Mouse (Mus musculus): ENCODE measurements at regions not wholly inside any gene's neighbourhood (a gene's known extent, or its start where the extent isn't known, plus 50 kb on each side); places are given as distances from the start of the nearest gene placed in this dataset.
"Not testable (repeated sequence)": the region's sequence is repeated elsewhere in the genome, so short reads cannot be mapped to it uniquely, and the experiment has no call there.

- ATAC-seq (ENCODE audit: low read depth) = no peak
Measured at GRCm38 (mm10) chr14:37440874-37441273, 305.8 kb upstream of the Ghitm start.

DNA sequence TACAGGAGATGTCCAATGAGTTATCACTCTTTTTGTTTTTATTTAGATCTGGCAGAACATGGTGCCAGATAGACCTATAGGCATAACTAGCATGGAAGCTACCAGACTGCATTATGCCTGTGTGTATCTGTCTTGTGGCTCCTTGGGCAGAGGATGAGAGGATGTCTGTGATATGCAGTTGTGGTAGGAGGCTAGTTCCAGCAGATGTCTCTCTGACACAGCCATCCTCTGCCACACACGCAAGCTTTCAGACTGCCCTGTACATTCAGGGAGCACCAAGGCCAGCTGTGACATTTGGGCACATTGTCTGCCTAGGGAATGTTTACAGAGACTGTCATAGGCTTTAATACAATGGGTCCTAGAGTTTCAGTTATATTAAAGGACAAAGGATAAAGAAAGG, 295.6 kb upstream of the Ghitm start:
- H3K4me3 ChIP-seq (ENCODE audit: low read depth, low read length) = no peak overlapping the region
- no peaks in the 10 kb centered on the region for H3K4me1 ChIP-seq (ENCODE audit: control insufficient read depth, insufficient read depth, low read length)
- ATAC-seq (ENCODE audit: low read depth) (no peak), DNase-seq (ENCODE audit: low spot score) (no peak)
- H3K4me2 ChIP-seq (ENCODE audit: low read depth, low read length) = no peak overlapping the region
- no peak overlapping the region for H3K9ac ChIP-seq (ENCODE audit: low read depth, low read length)
- no peaks in the 10 kb centered on the region for H3K27me3 ChIP-seq (replicated peaks; ENCODE audit: control insufficient read depth, insufficient read depth, low read length)
- H3K9me3 ChIP-seq (ENCODE audit: control insufficient read depth, low read length) = no peaks in the 10 kb centered on the region
- H3K36me3 ChIP-seq (ENCODE audit: control insufficient read depth, insufficient read depth, low read length) = no peaks in the 10 kb centered on the region
- 69% methylated on average over 1 of the region's 1 CpGs for WGBS
- H3K27ac ChIP-seq (replicated peaks; ENCODE audit: low read depth, low read length) = no peak overlapping the region

More at GRCm38 (mm10) chr14:37440874-37441273, 305.8 kb upstream of the Ghitm start:
- Histone ChIP-seq H3K4me2 (ENCODE audit: low read depth, low read length) (no peak overlapping the region), H3K4me1 (ENCODE audit: control insufficient read depth, insufficient read depth, low read length) (no peaks in the 10 kb centered on the region), H3K36me3 (ENCODE audit: control insufficient read depth, insufficient read depth, low read length) (no peaks in the 10 kb centered on the region), H3K9ac (ENCODE audit: low read depth, low read length) (no peak overlapping the region), H3K27me3 (replicated peaks; ENCODE audit: control insufficient read depth, insufficient read depth, low read length) (no peaks in the 10 kb centered on the region), H3K9me3 (ENCODE audit: control insufficient read depth, low read length) (no peaks in the 10 kb centered on the region), H3K27ac (replicated peaks; ENCODE audit: low read depth, low read length) (no peak overlapping the region), H3K4me3 (ENCODE audit: low read depth, low read length) (no peak overlapping the region)
- no peak for DNase-seq (ENCODE audit: low spot score)
- 83% methylated on average over 2 of the region's 2 CpGs for WGBS

DNA sequence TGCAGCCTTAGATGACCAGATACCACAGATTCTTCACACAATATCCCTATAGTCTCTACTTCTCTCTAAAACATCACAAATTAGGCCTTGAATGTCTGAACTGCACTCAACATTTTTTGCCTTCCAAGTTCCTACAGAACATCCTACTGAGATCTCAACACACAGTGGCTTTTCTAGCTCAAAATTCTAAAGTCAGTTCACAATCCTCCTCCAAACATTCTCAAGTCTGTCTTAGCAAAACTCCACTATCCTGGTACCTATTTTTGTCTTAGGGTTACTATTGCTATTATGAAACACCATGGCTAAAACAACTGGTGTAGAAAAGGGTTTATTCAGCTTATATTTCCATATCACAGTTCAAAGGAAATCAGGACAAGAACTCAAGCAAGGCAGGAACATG, 290.4 kb upstream of the Ghitm start:
- DNase-seq (ENCODE audit: low spot score) (no peak), ATAC-seq (ENCODE audit: low read depth) (no peak)
- H3K4me1 ChIP-seq (ENCODE audit: control insufficient read depth, insufficient read depth, low read length) = no peaks in the 10 kb centered on the region

GRCm38 (mm10) chr14:37421566-37421965, 286.5 kb upstream of the Ghitm start:
- 54% methylated on average over 2 of the region's 2 CpGs for WGBS
- no peaks in the 10 kb centered on the region for H3K36me3 ChIP-seq (ENCODE audit: control insufficient read depth, insufficient read depth, low read length)
- ATAC-seq (ENCODE audit: low read depth) (no peak), DNase-seq (ENCODE audit: low spot score) (no peak)
- no peaks in the 10 kb centered on the region for H3K27me3 ChIP-seq (replicated peaks; ENCODE audit: control insufficient read depth, insufficient read depth, low read length)
- no peak overlapping the region for H3K9ac ChIP-seq (ENCODE audit: low read depth, low read length)
- H3K9me3 ChIP-seq (ENCODE audit: control insufficient read depth, low read length) = no peaks in the 10 kb centered on the region
- H3K27ac ChIP-seq (replicated peaks; ENCODE audit: low read depth, low read length) = no peak overlapping the region
- no peak overlapping the region for H3K4me2 ChIP-seq (ENCODE audit: low read depth, low read length)
- no peaks in the 10 kb centered on the region for H3K4me1 ChIP-seq (ENCODE audit: control insufficient read depth, insufficient read depth, low read length)
- H3K4me3 ChIP-seq (ENCODE audit: low read depth, low read length) = no peak overlapping the region

More for the DNA sequence above, 290.4 kb upstream of the Ghitm start:
- H3K4me2 ChIP-seq (ENCODE audit: low read depth, low read length) = no peak overlapping the region
- no peaks in the 10 kb centered on the region for H3K27me3 ChIP-seq (replicated peaks; ENCODE audit: control insufficient read depth, insufficient read depth, low read length)
- no peaks in the 10 kb centered on the region for H3K9me3 ChIP-seq (ENCODE audit: control insufficient read depth, low read length)
- no peaks in the 10 kb centered on the region for H3K36me3 ChIP-seq (ENCODE audit: control insufficient read depth, insufficient read depth, low read length)
- H3K27ac ChIP-seq (replicated peaks; ENCODE audit: low read depth, low read length) = no peak overlapping the region
- no peak overlapping the region for H3K9ac ChIP-seq (ENCODE audit: low read depth, low read length)
- H3K4me3 ChIP-seq (ENCODE audit: low read depth, low read length) = no peak overlapping the region

- 37% methylated on average over 1 of the region's 1 CpGs for WGBS
- not testable (repeated sequence) for H3K27ac ChIP-seq (replicated peaks; ENCODE audit: low read depth, low read length); H3K4me3 ChIP-seq (ENCODE audit: low read depth, low read length); H3K36me3 ChIP-seq (ENCODE audit: control insufficient read depth, insufficient read depth, low read length); H3K9me3 ChIP-seq (ENCODE audit: control insufficient read depth, low read length); DNase-seq (ENCODE audit: low spot score); H3K4me2 ChIP-seq (ENCODE audit: low read depth, low read length); H3K4me1 ChIP-seq (ENCODE audit: control insufficient read depth, insufficient read depth, low read length); ATAC-seq (ENCODE audit: low read depth); H3K9ac ChIP-seq (ENCODE audit: low read depth, low read length); H3K27me3 ChIP-seq (replicated peaks; ENCODE audit: control insufficient read depth, insufficient read depth, low read length)
Measured at GRCm38 (mm10) chr14:37412583-37412982, 277.5 kb upstream of the Ghitm start.

GRCm38 (mm10) chr14:37371972-37372371, 236.9 kb upstream of the Ghitm start:
- ATAC-seq (ENCODE audit: low read depth) (no peak), DNase-seq (ENCODE audit: low spot score) (no peak)
- no peaks in the 10 kb centered on the region for H3K4me1 ChIP-seq (ENCODE audit: control insufficient read depth, insufficient read depth, low read length)
- H3K9me3 ChIP-seq (ENCODE audit: control insufficient read depth, low read length) = no peaks in the 10 kb centered on the region
- no peaks in the 10 kb centered on the region for H3K36me3 ChIP-seq (ENCODE audit: control insufficient read depth, insufficient read depth, low read length)
- H3K4me3 ChIP-seq (ENCODE audit: low read depth, low read length) = no peak overlapping the region
- no peak overlapping the region for H3K4me2 ChIP-seq (ENCODE audit: low read depth, low read length)
- H3K9ac ChIP-seq (ENCODE audit: low read depth, low read length) = no peak overlapping the region
- no peaks in the 10 kb centered on the region for H3K27me3 ChIP-seq (replicated peaks; ENCODE audit: control insufficient read depth, insufficient read depth, low read length)
- no peak overlapping the region for H3K27ac ChIP-seq (replicated peaks; ENCODE audit: low read depth, low read length)
- WGBS = 88% methylated on average over 1 of the region's 1 CpGs

GRCm38 (mm10) chr14:37361896-37362295, 226.8 kb upstream of the Ghitm start:
- Histone ChIP-seq H3K4me2 (ENCODE audit: low read depth, low read length) (no peak overlapping the region), H3K4me3 (ENCODE audit: low read depth, low read length) (no peak overlapping the region), H3K9ac (ENCODE audit: low read depth, low read length) (no peak overlapping the region), H3K27ac (replicated peaks; ENCODE audit: low read depth, low read length) (no peak overlapping the region), H3K27me3 (replicated peaks; ENCODE audit: control insufficient read depth, insufficient read depth, low read length) (no peaks in the 10 kb centered on the region), H3K9me3 (ENCODE audit: control insufficient read depth, low read length) (no peaks in the 10 kb centered on the region), H3K4me1 (ENCODE audit: control insufficient read depth, insufficient read depth, low read length) (no peaks in the 10 kb centered on the region), H3K36me3 (ENCODE audit: control insufficient read depth, insufficient read depth, low read length) (no peaks in the 10 kb centered on the region)
- no peak for DNase-seq (ENCODE audit: low spot score)
- no peak for ATAC-seq (ENCODE audit: low read depth)
- WGBS = 58% methylated on average over 3 of the region's 3 CpGs

- H3K27me3 ChIP-seq (replicated peaks; ENCODE audit: control insufficient read depth, insufficient read depth, low read length) = no peaks in the 10 kb centered on the region
- DNase-seq (ENCODE audit: low spot score) (peak; percentile 76), ATAC-seq (ENCODE audit: low read depth) (peak; percentile 86)
- H3K4me2 ChIP-seq (ENCODE audit: low read depth, low read length) = no peak overlapping the region
- no peaks in the 10 kb centered on the region for H3K9me3 ChIP-seq (ENCODE audit: control insufficient read depth, low read length)
- no peak overlapping the region for H3K4me3 ChIP-seq (ENCODE audit: low read depth, low read length)
- H3K36me3 ChIP-seq (ENCODE audit: control insufficient read depth, insufficient read depth, low read length) = no peaks in the 10 kb centered on the region
- H3K9ac ChIP-seq (ENCODE audit: low read depth, low read length) = no peak overlapping the region
- WGBS = 16% methylated on average over 9 of the region's 9 CpGs
- H3K27ac ChIP-seq (replicated peaks; ENCODE audit: low read depth, low read length) = no peak overlapping the region
- no peaks in the 10 kb centered on the region for H3K4me1 ChIP-seq (ENCODE audit: control insufficient read depth, insufficient read depth, low read length)
Measured at GRCm38 (mm10) chr14:37355968-37356704, 221.1 kb upstream of the Ghitm start.

DNA sequence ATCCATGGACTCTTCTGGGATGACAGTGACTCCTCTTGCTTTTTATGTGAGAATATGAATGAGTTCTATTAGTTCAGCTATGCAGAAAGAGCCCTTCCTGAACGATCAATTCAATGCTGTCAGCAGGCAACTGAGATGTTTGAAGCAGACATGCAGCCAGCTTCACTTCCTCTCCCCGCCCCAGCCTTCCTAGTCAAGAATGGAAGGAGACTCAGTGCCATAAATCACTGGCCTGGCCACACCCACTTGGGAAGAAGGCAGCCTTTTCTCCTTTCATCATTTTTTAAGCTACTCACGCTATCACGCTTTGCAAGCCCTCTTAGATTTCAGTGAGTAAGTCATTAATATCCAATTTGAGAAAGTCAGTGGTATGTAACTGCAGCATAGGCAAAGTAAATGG, 188.3 kb upstream of the Ghitm start:
- no peaks in the 10 kb centered on the region for H3K27me3 ChIP-seq (replicated peaks; ENCODE audit: control insufficient read depth, insufficient read depth, low read length)
- no peaks in the 10 kb centered on the region for H3K4me1 ChIP-seq (ENCODE audit: control insufficient read depth, insufficient read depth, low read length)
- DNase-seq (ENCODE audit: low spot score) (no peak), ATAC-seq (ENCODE audit: low read depth) (no peak)
- H3K36me3 ChIP-seq (ENCODE audit: control insufficient read depth, insufficient read depth, low read length) = no peaks in the 10 kb centered on the region
- H3K9ac ChIP-seq (ENCODE audit: low read depth, low read length) = no peak overlapping the region
- no peak overlapping the region for H3K27ac ChIP-seq (replicated peaks; ENCODE audit: low read depth, low read length)
- no peak overlapping the region for H3K4me3 ChIP-seq (ENCODE audit: low read depth, low read length)
- WGBS = 67% methylated on average over 4 of the region's 4 CpGs
- no peak overlapping the region for H3K4me2 ChIP-seq (ENCODE audit: low read depth, low read length)
- no peaks in the 10 kb centered on the region for H3K9me3 ChIP-seq (ENCODE audit: control insufficient read depth, low read length)

All from embryonic facial prominence, embryonic 14.5 days (tissue).